Mouse (Mus musculus) small intestine, adult 2 months (tissue): ENCODE measurements around the gene Bcr.

ENCODE experiments used
- CTCF ChIP-seq: fragments of 200-500 bp; IDR thresholded peaks from 2 replicates; pipeline ENCODE4 v1.5.1; 2012; ENCODE audit warnings: low read depth, mild to moderate bottlenecking, control low read depth, inconsistent platforms, low read length, moderate library complexity, mixed read lengths; ENCODE audit not compliant: insufficient replicate concordance, insufficient read length; ENCODE audit errors: extremely low read depth
- POLR2A ChIP-seq: fragments of 200-500 bp; IDR thresholded peaks from 2 replicates; pipeline ENCODE4 v1.6.1; 2012; ENCODE audit warnings: low read depth, mild to moderate bottlenecking, control low read depth, inconsistent platforms, low read length, moderate library complexity

DNA sequence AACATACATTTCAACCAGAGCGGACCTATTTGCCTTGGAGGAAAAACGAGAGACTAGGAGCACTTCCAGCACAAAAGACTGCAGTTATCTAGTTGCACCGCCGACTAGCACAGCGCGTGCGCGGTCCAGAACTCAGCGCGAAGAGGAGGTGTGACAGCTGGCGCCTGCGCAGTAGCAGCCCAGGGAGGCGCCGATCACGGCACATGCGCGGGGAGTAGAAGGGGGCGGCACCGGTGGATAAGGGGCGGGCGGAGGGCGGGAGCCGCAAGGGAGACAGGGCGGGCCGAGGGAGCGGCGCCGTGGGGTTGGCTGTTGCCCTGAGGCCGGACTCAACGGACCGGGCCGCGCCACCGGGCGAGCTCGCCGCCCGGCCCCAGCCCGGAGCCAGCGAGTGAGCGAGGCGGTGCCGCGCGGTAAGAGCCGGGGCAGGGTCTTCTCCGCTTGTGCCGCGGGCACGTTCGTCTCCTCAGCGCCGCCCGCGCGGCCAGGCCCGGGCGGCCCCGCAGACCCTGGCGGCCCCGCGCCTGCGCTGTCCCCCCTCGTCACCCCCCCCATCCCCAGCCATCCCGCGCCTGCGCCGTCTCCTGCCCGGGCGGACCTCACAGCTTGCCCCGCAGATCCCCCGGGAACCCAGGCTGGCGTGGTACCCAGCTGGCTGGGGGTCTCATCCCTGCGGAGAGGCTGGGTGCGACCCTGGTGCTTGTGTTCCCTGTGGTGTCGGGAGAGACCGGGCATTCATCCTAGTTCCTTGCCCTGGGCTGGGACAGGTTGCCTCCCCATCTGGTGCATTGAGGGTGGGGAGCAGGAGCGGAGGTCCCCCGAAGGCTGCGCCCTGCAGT, 151.6 kb downstream of the Bcr start, which contains the start of gene Specc1l:
- TF ChIP-seq CTCF (no peak), POLR2A (peak; percentile 78)
